Mouse (Mus musculus) frontal cortex, adult (tissue): ENCODE measurements at regions not wholly inside any gene's neighbourhood (a gene's known extent, or its start where the extent isn't known, plus 50 kb on each side); places are given as distances from the start of the nearest gene placed in this dataset.

Experiments
- ATAC-seq: cut with Nextera tagmentation; 2 replicates; pipeline ENCODE4 v1.9.2; 2017; ENCODE audit warnings: mild to moderate bottlenecking, moderate library complexity, mixed read lengths; ENCODE audit not compliant: low TSS enrichment

DNA sequence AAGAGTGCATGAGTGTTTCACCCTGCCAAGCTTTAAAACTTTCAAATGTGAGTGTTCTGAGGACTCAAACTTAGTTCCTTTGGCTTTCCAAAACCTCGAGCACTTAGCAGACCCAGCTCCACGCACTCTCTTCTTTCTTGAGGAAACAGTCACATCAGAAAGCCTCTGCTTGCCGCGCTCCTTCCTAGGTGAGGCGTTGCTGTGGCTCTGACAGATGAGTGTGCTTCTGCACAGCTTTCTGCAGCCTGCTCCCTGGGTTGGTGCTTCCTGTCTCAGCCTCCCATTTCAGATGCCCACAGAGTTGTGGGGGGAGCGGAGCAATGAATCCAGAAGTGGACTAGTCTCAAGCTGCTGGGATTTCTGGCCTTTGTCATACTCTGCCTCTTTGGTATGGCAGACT is 95.3 kb upstream of the Id2 start:
- ATAC-seq, result no peak

DNA sequence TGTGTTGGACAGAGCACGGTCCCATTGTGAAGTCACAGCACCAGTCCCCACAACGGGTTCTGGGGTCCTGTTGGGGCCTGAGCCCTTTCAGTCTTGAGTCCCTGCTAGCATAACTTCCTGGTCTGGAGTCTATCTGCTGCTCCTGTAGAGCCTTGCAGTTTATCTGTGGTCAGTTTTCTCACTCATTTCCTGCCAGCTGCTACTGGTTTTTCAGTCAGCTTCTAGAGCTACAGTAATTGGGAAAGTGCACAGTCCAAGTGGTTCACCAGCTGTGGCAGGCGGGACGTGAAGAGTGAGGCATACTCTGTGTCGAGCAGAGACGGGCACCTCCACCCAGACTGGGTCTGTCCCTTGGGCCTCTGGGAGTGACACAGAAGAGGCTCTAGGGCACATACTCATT is 93.4 kb upstream of the Id2 start:
- 0 out of 2 replicates have a peak, but pooled peaks have one; percentile 17 for ATAC-seq

DNA sequence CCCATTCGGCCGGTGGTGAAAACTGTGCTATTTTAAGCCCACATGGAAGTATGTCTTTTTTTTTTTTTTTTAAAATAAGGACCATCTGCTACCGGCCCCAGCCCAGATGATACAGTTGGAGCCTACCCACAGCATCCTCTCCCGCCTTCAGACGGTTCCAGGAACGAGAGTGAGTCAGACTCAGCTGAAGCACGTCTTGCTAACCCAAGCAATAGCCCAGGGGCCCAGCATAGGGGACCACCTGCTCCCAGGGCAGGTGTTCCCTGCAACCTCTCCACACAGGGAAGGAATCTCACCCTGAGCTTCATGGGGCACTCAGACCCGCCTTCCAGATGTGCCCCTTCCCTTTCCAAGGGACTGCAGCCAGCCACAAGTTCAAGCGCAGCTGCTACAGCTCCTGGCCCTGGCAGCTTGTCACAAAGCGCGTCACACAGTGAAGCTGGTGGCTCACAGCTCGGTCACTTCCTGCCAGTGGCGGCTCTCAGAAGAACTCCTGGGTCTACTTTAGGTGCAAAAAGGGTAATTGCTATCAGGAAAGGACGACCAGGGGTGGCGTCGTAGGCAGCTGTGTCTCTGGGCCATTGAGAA is 92.3 kb upstream of the Id2 start:
- peak; percentile 96 for ATAC-seq

- peak; percentile 35; the same call in 1 of the 2 replicates for ATAC-seq
Measured at GRCm38 (mm10) chr12:25188556-25188955, 91.6 kb upstream of the Id2 start.

DNA sequence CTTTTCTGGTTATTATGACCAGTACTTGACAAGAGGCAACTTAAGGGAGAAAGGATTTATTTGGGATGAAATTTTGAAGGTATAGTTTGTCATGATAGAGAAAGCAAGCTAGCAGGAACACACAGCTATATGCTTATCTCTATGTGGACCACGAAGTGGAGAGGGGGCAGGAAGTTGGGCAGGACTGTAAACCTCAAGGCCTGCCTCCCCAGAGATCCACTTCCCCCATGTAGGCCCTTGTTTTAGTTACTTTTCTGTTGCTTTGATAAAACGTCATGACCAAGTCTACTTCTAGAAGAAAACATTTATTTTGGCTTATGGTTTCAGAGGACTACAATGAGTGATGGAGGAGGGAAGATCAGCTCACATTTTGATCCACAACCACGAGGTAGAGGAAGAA is 90.3 kb upstream of the Id2 start:
- no peak for ATAC-seq

DNA sequence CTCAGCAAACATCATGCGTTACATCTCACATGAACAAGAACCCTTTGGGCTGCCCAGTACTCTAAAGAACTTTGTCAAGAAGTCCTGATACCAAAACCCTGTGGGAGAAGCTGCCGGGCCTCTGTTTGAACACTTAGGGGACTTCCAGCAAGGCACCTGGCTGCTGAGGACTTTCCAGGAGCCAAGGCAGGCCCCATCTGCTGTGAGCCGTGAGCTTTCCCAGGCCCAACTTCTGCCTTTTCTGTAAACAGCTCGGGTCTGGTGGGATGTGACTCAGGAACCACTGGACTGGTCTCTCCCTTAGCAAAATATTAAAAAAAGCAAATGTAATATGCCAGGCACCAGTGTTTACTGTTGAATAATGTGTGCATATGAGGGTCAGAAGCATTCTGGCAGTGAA is 85.7 kb upstream of the Id2 start:
- no peak for ATAC-seq

- no peak for ATAC-seq
Measured at GRCm38 (mm10) chr12:25181317-25181716, 84.4 kb upstream of the Id2 start.

DNA sequence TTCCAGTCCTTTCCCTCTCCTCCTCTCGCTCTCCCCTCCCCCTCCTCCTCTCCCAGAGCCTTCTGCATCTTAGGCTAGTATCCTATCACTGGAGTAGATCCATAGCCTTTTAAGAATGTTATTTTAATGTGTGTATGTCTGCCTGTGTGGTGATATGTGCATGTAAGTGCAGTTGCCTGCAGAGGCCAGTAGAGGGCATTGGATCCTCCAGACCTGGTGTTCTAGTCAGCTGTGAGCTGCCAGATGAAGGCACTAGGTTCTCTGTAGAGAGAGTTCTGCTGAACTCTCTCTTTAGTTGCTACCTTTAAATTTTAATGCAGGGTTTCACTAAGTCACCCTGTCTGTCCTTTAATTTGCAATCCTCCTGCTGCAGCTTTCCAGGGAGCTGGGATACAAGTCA is 83.9 kb upstream of the Id2 start:
- ATAC-seq, result no peak

DNA sequence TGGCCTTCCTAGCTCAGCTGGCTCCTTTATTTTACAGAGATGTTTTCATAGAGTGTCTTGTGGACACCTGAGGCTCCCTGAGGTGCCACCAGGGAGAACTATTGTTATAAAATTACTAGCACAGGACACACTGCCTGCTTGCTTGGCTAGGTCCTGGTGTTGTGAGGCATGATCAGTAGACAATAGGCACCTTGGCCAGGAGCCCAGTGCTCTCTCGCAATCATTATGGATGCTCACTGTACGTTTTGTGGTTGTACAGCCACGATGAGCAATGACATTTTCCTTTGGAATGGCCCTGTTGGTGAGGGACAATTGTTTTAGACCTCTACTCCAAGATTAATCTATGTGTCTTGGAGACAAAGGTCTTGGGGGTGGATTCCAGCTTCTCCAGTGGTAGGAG is 83.3 kb upstream of the Id2 start:
- no peak for ATAC-seq

GRCm38 (mm10) chr12:25178491-25179115 is 81.7 kb upstream of the Id2 start:
- peak; percentile 79 for ATAC-seq

GRCm38 (mm10) chr12:25177827-25178226 is 80.9 kb upstream of the Id2 start:
- ATAC-seq, result no peak

GRCm38 (mm10) chr12:25176565-25176964 is 79.6 kb upstream of the Id2 start:
- no peak for ATAC-seq

DNA sequence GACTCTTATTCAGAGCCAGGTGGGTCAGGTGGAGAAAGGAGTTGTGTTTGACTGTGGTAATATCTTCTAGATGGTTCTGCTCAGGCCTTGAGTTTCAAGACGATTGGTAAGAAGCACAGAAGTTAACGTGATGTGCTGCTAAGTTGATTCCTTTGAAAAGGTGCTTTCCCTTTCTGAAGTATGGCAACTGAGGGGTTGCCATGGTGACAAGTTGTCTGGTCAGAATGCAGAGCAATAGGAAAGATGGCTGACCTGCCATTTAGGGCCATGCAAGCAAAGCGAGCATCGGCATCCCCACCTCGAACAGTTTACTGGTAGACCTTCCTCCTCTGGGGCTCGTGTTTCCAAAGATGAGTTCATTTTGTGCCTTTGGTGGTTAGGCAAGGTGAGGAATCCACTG is 76.1 kb upstream of the Id2 start:
- ATAC-seq, result no peak

- no peak for ATAC-seq
Measured at GRCm38 (mm10) chr12:25172450-25172849, 75.5 kb upstream of the Id2 start.

DNA sequence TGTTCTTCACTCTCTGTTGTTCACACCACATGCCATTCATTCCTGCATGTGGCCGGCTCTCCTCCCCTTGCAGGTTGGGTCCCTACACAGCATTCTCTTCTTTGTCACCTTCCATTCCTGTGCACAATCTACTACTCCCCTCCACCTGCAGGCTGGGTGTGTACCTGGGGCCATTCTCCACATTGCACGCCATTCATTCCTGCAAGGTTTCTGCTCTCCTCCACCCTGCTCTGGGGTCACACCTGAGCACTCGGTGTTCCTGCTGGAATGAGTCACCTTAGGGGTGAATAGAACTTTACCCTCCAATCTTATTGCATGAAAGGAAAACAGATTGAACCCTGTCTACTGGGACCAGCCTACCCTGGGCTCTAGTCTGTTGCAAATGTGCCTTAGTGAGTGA is 72.7 kb upstream of the Id2 start:
- no peak for ATAC-seq

GRCm38 (mm10) chr12:25168213-25168545 is 71.2 kb upstream of the Id2 start:
- no peak for ATAC-seq

- no peak for ATAC-seq
Measured at GRCm38 (mm10) chr12:25167504-25168212, 70.7 kb upstream of the Id2 start.

DNA sequence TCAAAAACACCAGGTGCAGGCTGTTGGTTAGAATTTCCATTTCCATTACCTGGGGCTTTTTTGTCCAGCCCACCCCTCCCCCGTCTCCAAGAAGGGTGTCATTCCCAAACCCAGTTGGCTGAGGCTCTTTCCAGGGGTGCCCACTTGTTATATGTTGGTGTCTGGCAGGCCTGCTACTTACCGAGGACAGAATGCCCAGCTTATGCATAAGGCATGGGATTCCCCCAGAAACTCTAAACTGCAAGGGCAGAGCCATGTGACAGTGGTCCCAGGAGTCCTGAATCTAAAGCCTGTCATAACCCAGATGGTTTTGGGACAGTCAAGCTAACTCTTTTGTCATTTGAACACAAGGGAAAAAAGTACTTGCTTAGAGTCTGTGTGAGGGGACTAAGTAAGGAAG is 69.6 kb upstream of the Id2 start:
- ATAC-seq, result no peak

DNA sequence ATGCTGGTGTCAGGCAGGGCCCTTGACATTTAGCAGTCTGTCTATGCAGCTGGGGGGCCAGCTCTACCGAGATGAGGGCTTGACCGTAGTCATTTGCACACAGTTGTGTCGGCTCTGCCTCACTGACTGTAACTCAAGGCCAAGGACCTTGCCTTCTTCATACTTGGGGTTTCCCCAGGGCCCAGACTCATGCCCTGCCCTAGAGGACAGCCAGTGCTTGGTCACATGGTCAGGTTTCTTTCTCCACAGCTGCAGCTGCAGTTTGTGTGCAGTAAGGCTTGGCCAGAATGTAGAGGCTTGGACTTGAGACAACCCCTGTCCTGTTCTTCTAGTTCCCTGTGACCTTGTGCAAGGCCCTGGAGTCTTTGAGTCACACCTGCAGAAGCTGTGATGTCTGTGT is 68.7 kb upstream of the Id2 start:
- ATAC-seq, result no peak

DNA sequence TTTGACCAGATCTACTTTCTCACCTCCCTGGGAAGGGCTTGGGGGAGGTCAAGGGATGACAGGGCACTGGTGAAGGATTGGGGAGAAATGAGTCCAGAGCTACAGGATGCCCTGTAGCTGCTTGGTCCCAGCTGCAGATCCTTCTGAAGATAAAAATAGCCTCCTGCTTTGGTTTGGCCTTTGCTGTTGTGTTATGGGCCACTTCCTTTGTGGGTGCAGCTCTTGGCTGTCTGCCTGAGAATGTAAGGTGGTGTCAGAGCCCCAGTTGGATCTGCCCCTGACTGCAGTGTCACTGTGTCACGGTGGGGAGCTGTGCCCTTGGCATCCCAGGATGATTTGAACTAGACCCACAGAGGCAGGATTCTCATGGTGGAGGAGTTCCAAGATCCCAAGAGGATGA is 67.8 kb upstream of the Id2 start:
- no peak for ATAC-seq

- no peak for ATAC-seq
Measured at GRCm38 (mm10) chr12:25163541-25163940, 66.6 kb upstream of the Id2 start.

DNA sequence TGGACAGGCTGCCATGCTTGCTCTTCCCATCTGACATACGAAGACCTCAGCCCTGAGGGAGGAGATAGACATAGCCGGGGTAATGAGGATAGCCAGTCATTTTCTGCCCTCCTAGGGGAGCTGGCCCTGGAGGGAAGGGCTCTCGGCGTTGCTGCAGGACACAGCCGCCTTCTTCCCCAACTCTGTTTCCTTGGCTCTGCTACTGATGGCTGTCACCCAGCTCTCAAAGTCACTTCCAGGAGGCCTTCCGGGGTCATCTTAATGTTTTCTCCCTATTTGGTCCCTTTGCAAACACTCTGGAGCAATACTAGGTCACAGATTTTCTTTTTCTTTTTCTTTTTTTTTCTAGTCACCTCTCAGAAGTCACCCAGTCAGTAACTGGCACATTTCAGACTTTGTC is 65.9 kb upstream of the Id2 start:
- ATAC-seq, result no peak

DNA sequence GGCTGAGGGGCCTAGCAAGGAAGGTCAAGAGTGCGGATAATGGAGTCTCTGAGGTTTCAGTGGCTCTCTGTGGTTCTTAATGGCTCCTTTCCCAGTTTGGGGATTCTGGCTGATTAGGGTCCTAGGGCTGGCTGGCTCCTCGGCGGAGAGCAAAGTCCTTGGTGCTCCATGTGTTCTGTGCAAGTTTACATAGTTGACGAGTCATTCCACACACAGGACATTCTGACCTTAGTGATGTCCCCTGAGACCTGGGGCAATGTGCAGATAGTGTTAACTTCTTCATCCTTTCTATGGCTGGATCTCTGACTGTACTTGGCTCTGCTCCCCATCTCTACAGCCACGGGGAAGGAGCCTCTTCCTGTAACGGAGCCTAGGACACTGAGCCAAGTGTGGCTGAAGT is 65.0 kb upstream of the Id2 start:
- ATAC-seq, result no peak
